Mouse (Mus musculus): ENCODE results near the gene Nadk. TPM values are rescaled to one million over a fixed set of nuclear protein-coding genes. Genes with fewer than 3 reads are reported as not detected.

Gene Nadk
- polyA plus RNA-seq (2017; shearing (Covaris generic)) = 141 TPM

DNA sequence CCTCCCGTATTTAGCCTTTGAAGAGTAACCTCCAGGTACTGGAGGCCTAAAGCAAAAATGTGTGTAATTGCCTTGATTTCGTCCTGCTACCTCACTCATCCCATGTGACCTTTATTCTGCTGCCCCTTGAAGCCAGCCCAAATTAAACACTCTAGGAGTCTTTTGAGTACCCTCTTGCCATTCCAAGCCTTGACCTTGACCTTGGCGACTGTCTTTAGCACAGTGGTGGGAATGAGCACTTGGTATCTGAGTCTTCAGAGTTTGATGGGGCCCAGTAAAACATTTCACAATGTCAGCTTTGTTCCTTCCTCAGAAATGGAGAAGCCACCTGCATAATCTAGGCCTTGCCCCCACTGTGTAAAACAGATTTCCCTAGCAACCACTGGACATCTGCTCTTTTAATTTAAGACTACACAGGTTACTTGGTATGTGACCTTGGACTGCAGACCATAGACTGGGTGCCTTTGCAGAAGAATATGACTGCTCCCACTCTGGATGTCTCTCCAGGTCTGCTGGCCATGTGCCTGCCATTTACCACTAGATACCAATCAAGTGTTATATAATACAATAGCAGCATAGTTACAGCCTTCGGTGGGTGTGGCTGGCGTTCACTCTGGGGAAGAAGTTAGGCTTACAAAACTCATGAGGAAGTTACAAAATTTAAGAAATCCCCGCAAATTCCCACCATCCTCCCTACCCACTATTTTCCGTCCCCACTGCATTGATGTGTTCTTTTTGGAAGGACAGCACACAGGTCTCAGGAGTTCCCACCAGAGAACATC, at the start of gene Nadk:
TSS of gene Nadk (plus strand) at position 718 of the 782 bp plus-strand sequence.

GRCm38 (mm10) chr4:155601091-155601996, 39.2 kb downstream of the Nadk start, which contains the start of gene Slc35e2:
Gene Slc35e2, plus strand, starts transcription at chr4:155601416.

DNA sequence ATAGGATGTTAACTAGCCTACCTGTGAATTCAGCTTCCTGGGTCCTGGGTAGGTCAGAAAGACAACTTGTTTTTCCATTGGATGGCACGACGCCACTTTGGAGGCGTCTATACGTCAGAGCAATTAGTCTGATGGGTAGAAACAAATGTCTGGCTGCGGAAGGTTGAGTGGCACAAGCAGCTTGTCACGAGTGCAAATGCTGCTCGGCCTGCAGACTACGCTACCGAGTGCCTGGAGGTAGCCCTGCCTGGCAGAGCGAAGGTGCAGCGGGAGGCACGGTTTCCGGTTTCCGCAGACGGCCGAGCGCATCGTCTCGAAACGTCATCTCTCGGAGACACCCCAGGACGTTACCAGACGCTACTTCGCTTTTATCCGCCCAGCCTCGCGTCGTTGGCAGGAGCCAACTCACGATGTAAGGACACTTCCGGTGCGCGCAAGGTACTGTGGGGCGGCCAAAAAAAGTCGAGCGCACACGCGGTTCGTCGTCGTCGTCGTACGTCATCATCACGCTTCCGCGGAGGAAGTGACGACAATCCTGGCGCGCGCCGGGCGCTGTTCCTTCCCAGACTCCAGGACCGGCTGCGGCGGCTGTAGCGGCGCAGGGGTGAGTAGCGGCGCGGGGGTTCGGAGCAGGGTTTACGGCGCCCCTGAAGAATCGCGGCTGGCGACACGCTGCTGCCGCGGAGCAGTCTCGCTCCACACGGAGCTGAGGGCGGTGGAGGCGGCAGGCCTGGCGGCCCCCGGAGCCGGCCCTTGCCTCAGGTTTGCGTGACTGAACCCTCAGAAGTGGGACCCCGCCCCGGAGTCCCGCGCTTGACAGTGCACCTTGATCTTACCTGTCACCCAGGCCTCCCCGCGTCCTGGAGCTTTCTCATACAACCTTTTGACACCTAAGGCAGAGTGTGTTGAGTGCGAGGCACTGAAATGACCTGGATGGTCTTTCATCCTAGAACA, 62.4 kb downstream of the Nadk start, which contains the start of gene Cdk11b:
TSS of gene Cdk11b (plus strand) at position 517 of the 954 bp plus-strand sequence.

Other genes starting within 250 kb of the Nadk start
- 47.2 TPM for gene Prkcz, start 201.0 kb upstream of the Nadk start, polyA plus RNA-seq (2017; shearing (Covaris generic))
- gene Gabrd, start 164.3 kb upstream of the Nadk start, polyA plus RNA-seq (2017; shearing (Covaris generic)) = 1.4 TPM
- gene Cfap74, start 153.2 kb upstream of the Nadk start, polyA plus RNA-seq (2017; shearing (Covaris generic)) = 4.7 TPM
- gene Tmem52, start 93.3 kb upstream of the Nadk start, polyA plus RNA-seq (2017; shearing (Covaris generic)) = not detected
- gene Gnb1, start 71.0 kb upstream of the Nadk start, polyA plus RNA-seq (2017; shearing (Covaris generic)) = 368 TPM
- gene Slc35e2, start 39.0 kb downstream of the Nadk start, polyA plus RNA-seq (2017; shearing (Covaris generic)) = 11.2 TPM
- 161 TPM for gene Cdk11b, start 62.5 kb downstream of the Nadk start, polyA plus RNA-seq (2017; shearing (Covaris generic))
- gene Gm10563, start 83.0 kb downstream of the Nadk start, polyA plus RNA-seq (2017; shearing (Covaris generic)) = not detected
- gene Mmp23, start 91.0 kb downstream of the Nadk start, polyA plus RNA-seq (2017; shearing (Covaris generic)) = 0.23 TPM
- gene Mib2, start 106.8 kb downstream of the Nadk start, polyA plus RNA-seq (2017; shearing (Covaris generic)) = 41.7 TPM
- 14.9 TPM for gene Fndc10, start 132.0 kb downstream of the Nadk start, polyA plus RNA-seq (2017; shearing (Covaris generic))
- gene Ssu72, start 142.4 kb downstream of the Nadk start, polyA plus RNA-seq (2017; shearing (Covaris generic)) = 178 TPM
- gene Tmem240, start 172.4 kb downstream of the Nadk start, polyA plus RNA-seq (2017; shearing (Covaris generic)) = 0.75 TPM
- gene Atad3a, start 198.7 kb downstream of the Nadk start, polyA plus RNA-seq (2017; shearing (Covaris generic)) = 98.2 TPM
- 0.35 TPM for gene Vwa1, start 212.3 kb downstream of the Nadk start, polyA plus RNA-seq (2017; shearing (Covaris generic))
- 0.05 TPM for gene Tmem88b, start 223.5 kb downstream of the Nadk start, polyA plus RNA-seq (2017; shearing (Covaris generic))
- gene Ankrd65, start 228.1 kb downstream of the Nadk start, polyA plus RNA-seq (2017; shearing (Covaris generic)) = 0.20 TPM
- 121 TPM for gene Mrpl20, start 240.5 kb downstream of the Nadk start, polyA plus RNA-seq (2017; shearing (Covaris generic))

Measured in CD4-positive, CD25-positive, alpha-beta regulatory T cell (primary cell).